Mouse (Mus musculus) retina, postnatal 1 day (tissue): ENCODE measurements around the gene Slc30a6.
"Not testable (repeated sequence)": the region's sequence is repeated elsewhere in the genome, so short reads cannot be mapped to it uniquely, and the experiment has no call there.

Experiments used
- DNase-seq: peaks from one replicate; pipeline ENCODE4 v3.0.0-alpha.2; 2012

Gene Slc30a6

GRCm38 (mm10) chr17:74453928-74454327, 58.5 kb downstream of the Slc30a6 start:
- no peak for DNase-seq

GRCm38 (mm10) chr17:74454660-74455059, 59.3 kb downstream of the Slc30a6 start:
- no peak for DNase-seq

GRCm38 (mm10) chr17:74455426-74455825, 60.0 kb downstream of the Slc30a6 start:
- no peak for DNase-seq

GRCm38 (mm10) chr17:74456825-74457224, 61.4 kb downstream of the Slc30a6 start:
- no peak for DNase-seq

- DNase-seq = no peak
These were observed 62.7 kb downstream of the Slc30a6 start for GRCm38 (mm10) chr17:74457972-74458677.

GRCm38 (mm10) chr17:74458711-74459408, 63.5 kb downstream of the Slc30a6 start, which contains the start of gene Nlrc4:
Gene Nlrc4, minus strand, starts transcription at chr17:74459142.
- no peak for DNase-seq

GRCm38 (mm10) chr17:74463510-74463909, 68.1 kb downstream of the Slc30a6 start:
- no peak for DNase-seq

- not testable (repeated sequence) for DNase-seq
These were observed 72.6 kb downstream of the Slc30a6 start for GRCm38 (mm10) chr17:74467981-74468380.

- not testable (repeated sequence) for DNase-seq
These were observed 74.7 kb downstream of the Slc30a6 start for GRCm38 (mm10) chr17:74470133-74470532.
